Mouse (Mus musculus) left cerebral cortex, adult 8-10 months (tissue): ENCODE measurements at regions not wholly inside any gene's neighbourhood (a gene's known extent, or its start where the extent isn't known, plus 50 kb on each side); places are given as distances from the start of the nearest gene placed in this dataset.

Experiments used
- DNase-seq, 2 experiments: peaks; one replicate each; pipeline ENCODE4 v3.0.0; 2022; ENCODE audit warnings: low spot score in 2 of 2

- DNase-seq: peak in 1 of 2 experiments; percentile 12
Measured at GRCm38 (mm10) chr11:84642300-84643106, 117.2 kb upstream of the Lhx1 start.

DNA sequence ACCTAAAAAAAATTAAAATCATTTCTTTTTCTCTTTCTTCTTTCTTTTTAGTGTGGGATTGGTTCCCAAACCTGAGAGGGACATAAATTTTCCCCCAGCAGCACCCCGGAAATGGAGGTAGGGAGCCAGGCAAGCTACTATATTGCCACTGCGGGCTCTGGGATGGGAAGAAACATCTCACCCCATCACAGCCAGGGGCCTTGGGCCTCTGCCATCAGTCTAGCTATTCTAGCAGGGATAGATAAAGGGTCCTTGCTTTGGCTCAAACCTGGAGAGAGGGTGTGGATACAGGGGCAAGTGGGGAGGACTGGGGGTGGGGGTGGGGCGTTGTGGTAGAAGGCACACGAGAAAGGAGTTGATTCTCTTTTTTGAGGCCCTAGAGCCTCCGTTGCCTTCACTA is 116.3 kb upstream of the Lhx1 start:
- no peak for DNase-seq

GRCm38 (mm10) chr11:84638353-84638752 is 113.0 kb upstream of the Lhx1 start:
- DNase-seq: no peak

DNA sequence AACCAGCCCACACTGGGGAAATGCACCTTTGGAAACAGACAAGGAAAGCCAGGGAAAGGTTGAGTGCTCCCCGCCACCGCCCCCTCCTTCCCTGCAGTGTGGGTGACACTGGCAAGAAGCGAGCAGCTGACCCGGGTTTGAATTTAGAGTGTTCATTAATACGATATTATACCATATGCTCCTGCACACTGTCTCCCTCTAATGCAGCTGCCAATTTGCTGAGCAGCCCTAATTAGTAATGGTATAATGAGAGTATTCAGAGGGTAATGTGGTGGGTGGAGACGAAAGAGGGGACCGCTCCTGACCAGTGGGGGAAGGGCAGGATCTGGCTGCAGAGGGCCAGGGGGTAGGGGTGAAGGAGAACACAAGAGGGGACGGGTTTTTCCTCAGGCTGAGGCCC is 111.9 kb upstream of the Lhx1 start:
- DNase-seq: no peak

- no peak for DNase-seq
Measured at GRCm38 (mm10) chr11:84634990-84635389, 109.7 kb upstream of the Lhx1 start.

GRCm38 (mm10) chr11:84633300-84633699 is 108.0 kb upstream of the Lhx1 start:
- DNase-seq: no peak

DNA sequence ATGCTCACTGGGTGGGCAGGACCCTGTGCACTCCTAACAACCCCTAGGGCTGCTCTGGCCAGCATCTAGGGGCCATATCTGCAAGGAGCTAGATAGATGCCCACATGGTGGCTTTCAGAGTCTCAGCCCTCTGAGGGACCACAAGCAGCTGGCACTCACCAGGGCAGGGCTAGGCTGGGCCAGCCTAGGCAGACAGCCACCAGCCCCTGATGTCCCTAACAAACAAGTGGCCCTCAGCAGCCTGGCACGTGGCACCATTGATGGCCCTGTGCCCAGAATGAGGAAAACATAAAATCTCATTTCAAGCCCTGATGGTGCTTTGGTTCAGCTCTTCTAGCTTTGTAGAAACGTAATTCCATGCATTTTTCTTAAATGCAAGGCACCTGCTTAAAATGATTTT is 102.8 kb upstream of the Lhx1 start:
- DNase-seq: no peak

DNA sequence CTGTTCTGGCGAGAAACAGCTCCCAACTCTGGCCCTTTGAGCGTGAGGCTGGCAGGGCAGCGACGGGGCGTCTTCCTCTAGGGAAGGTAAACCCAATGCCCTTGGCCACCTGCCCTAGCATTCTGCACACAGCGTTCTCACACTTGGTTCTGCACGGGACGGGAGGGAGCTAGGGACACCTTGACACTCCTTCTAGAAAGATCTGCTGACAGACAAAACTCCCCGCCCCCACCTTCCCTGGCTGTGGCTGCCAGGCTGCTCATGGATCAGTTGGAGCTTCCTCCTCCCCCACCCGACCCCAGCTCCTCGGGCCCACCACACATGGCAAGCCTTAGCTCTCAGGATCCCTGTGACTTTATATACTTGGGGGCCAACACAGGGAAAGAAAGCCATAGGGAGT is 102.3 kb upstream of the Lhx1 start:
- DNase-seq: no peak

DNA sequence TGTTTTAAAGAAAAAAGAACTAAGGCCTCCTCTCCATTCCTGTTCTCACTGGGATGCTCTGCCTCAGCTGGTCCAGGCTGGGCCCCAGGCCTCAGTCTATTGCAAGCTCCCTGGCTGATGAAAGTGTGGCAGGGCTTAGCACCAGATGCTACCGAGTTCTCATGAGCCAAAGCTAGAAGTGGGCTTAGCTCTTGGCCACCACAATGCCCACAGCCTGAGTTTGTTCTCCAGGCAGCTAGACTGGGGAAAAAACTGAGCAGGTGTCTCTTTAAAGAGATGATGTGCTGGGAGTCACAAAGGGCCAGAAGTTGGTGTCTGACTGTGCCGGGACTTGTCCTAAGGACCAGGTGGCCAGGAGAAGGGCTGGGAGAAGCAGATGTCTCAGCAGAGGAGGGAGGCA is 101.9 kb upstream of the Lhx1 start:
- no peak for DNase-seq

DNA sequence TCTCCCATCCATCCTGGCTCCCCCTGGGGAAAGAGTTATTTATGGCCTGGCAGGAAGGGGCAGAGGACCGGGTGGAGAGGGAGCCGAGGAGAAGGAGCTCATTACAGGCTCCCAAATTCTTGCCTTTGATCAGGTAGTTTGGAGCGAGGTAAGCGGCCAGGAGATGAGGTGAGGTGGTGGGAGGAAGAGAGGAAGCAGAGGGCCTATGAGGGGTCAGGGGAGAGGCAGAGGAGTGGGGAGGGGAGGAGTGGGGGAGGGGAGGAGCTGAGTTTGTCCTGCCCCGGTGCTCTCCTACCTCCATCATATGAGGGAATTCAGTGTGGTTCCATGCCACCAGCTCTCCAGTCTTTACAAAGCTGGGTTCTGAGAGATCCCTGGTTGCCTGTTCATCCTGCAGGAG is 98.8 kb upstream of the Lhx1 start:
- no peak for DNase-seq

DNA sequence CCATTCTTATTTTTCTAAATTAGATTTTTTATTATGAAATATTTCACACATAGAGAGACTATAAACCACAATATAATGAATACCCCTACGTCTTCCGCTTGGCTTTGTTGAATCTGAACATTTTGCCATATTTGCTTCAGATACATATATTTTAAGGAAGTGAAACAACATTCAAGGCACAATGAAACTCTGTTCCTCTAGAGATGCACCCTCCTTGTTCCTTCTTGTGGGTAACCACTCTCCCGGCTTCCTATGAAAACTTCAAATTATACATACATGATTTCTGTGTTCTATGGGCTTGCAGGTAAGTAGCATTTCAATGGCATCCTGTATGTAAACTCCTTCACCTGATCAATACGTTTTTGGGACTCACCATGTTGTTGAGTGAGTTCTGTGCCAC is 94.4 kb upstream of the Lhx1 start:
- no peak for DNase-seq

DNA sequence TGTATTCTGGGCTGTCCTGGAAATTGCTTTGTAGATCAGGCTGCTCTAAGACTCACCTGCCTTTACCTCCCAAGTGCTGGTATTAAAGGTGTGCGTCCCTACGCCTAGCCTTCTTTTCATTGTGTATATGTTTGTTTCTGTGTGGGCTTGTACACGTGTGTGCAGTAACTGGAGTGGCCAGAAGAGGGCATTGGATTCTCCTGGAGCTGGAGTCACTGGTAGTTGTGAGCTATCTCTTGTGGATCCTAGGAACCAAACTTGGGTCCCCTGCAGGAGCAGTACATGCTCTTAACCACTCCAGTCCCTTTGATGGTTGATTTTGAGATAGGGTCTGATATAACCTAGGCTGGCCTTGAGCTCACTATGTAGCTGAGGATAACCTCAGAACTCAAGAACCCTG is 93.2 kb upstream of the Lhx1 start:
- no peak for DNase-seq

- DNase-seq: no peak
Measured at GRCm38 (mm10) chr11:84612982-84613720, 87.8 kb upstream of the Lhx1 start.

DNA sequence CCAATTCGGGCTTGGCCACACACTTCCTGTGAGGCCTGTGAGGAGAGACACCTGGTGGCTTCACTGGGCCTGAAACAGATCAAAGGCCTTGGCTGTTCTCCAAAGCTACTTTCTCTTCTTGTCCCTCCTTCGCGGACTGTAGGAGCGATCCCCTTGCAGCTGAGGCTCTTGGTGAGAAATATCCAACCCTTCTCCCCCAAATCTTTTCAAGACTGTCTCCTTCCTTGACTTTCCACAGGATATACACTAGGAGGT is 86.2 kb upstream of the Lhx1 start:
- no peak for DNase-seq

DNA sequence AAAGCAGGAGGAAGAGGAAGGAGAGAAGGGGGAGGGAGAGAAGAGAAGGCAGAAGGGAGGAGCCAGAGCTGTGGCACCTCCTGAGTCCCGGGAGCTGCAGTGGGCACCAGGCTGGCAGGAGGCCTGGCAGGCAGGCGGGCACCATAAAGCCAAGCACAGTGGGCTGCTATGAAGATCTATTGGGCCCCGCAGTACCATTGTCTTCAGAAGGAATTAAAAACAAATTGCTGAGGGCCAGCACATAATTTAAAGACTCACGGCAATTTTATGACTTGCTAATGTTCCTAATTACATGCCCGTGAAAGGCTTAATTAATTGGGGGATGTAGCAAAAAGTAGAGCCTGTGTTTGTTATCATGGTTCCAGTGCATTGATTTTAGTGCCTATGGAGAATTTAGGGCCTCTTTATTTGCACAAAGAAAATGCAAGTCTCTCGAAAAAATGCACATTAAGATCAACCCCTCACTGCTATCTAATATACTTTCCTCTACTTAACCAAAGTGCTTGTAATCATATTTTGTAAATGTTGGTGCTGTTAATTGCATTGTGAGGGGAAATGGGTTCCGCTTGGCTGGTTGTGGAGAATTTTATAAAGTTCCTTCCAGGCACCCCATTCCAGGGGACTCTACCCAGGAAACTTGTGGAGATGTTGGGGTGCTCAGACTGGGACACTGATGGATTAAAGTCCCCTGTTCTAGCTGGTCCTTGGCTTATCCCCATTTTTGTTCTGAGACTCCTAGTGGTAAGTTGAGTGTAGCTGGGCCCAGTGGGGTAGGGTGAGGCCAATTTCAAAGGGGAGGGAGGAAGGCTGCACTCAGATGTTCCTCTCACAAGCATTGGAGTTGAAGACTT is 85.7 kb upstream of the Lhx1 start:
- no peak for DNase-seq

DNA sequence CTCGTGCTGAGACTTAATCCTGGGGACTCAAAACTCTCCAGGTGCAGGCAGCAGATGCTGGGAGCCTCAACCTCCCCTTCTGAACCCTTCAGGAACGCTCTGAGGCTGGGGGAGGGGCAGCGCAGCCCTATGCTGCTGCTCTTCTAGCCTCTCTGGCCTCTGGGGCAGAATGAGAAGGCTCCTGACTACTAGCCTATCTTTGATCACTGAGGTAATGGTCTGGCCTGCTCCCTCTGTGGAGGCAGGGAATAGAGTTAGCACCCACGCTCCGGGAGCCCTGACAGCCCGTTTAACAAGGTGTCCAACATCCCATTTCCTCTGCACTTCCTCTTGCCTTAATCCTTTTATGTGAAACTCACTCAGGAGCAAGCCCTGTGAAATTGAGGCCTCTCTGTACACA is 79.4 kb upstream of the Lhx1 start:
- no peak for DNase-seq

GRCm38 (mm10) chr11:84599267-84599841 is 74.0 kb upstream of the Lhx1 start:
- DNase-seq: no peak

DNA sequence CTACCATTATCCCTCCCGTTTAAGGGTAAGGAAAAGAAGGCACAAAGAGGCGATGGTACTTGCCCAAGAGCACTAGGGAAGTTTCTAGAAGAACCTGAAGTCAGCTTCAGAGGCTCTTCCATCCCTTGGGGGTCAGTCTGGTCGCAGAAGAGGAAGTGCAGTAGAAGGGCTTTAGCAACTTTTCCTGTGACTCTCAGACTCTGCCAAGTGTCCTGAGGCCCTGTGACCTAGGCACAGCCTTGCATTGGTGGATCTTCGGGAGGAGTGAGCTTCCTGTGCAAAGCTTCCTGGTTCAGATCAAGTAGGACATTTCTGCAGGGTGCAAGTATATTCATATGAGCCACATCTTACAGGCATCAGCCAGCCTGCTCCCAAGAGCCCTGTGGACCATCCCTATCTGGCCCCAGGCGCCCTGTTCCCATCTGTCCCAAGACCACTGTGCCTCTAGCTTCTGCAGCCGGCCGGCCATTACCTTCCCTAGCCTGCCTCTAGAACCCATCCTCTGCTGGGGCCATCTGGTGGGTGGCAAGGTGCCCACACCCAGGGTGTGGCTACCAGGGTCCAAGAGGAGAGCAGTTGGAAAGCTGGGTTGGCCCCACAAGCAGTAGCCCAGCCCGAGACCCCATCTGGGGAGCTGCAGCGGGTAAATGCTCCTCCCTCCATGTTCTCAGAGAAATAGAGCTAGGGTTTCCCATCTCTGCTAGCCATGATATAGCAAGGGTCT is 72.4 kb upstream of the Lhx1 start:
- no peak for DNase-seq

DNA sequence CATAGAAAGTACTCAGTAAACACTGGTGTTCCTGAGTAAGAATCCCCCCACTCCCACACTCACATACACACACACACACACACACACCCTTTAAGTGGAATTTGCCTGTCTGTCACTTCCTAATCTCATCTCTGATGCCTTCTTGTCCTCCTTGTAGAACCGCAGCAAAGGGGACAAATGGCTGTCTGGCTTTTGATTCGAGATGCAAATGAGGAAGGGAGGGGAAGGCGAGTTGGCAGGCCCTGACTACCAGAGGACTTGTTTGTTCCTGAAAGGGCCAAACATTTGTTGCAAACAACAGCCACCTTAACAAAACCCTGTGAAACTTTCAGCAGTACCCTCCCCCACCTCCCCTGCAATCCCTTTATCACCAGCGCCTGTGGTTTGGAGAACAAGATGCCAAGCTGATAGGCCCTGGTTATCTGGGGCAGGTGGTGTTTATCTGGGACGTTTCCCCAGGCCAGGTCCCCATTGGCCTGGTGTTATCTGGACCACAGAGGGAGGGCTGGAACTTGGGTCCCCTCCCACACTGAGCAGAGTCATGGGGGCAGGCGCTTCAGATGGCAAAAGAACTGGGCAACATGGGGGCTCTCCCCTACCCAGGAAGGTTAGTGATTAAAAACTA is 67.5 kb upstream of the Lhx1 start:
- DNase-seq: no peak

GRCm38 (mm10) chr11:84587107-84587506 is 61.8 kb upstream of the Lhx1 start:
- no peak for DNase-seq

GRCm38 (mm10) chr11:84585626-84586025 is 60.3 kb upstream of the Lhx1 start:
- no peak for DNase-seq
